Mouse (Mus musculus) MEL (cell line): ENCODE results near the gene Gabrr2. TPM values are rescaled to one million over a fixed set of nuclear protein-coding genes. Genes with fewer than 3 reads are reported as not detected.

ENCODE experiments used
- DNase-seq: peaks from one replicate; pipeline ENCODE4 v3.0.0; 2011; ENCODE audit warnings: low read depth, low spot score
- H3K27ac ChIP-seq: 2 replicates; pipeline ENCODE4 v1.5.1; 2012; ENCODE audit warnings: low read depth, mild to moderate bottlenecking, control low read depth, low read length, moderate library complexity; ENCODE audit not compliant: control insufficient read depth
- H3K27me3 ChIP-seq, 2 experiments: fragments of 150-350 bp in 1 of 2; sonication (generic) in 1 of 2; 2 replicates each; pipeline ENCODE4 v1.6.1; 2012; ENCODE audit warnings: low read length in 2 of 2, mild to moderate bottlenecking in 2 of 2, improper control_type of control experiment in 1 of 2, moderate library complexity in 1 of 2; ENCODE audit not compliant: insufficient read depth in 2 of 2, control insufficient read depth in 1 of 2
- H3K36me3 ChIP-seq, 2 experiments: 2 replicates each; pipeline ENCODE4 v1.6.1; 2012 to 2014; ENCODE audit warnings: low read length in 2 of 2, improper control_type of control experiment in 1 of 2, inconsistent platforms in 1 of 2, mild to moderate bottlenecking in 1 of 2; ENCODE audit not compliant: insufficient read depth in 2 of 2, control insufficient read depth in 1 of 2
- H3K4me1 ChIP-seq, 2 experiments: fragments of 150-350 bp in 1 of 2; sonication (generic) in 1 of 2; 2 replicates each; pipeline ENCODE4 v1.6.1; 2012; ENCODE audit warnings: low read length in 2 of 2, improper control_type of control experiment in 1 of 2, mild to moderate bottlenecking in 1 of 2; ENCODE audit not compliant: insufficient read depth in 2 of 2, control insufficient read depth in 1 of 2
- H3K4me3 ChIP-seq, 2 experiments: fragments of 150-350 bp in 1 of 2; sonication (generic) in 1 of 2; 2 replicates each; pipeline ENCODE4 v1.5.1; 2012; ENCODE audit warnings: low read depth in 2 of 2, low read length in 2 of 2, mild to moderate bottlenecking in 2 of 2, moderate library complexity in 2 of 2, control low read depth in 1 of 2, improper control_type of control experiment in 1 of 2; ENCODE audit not compliant: control insufficient read depth in 1 of 2, insufficient read depth in 1 of 2
- H3K79me2 ChIP-seq: 2 replicates; pipeline ENCODE4 v1.6.1; 2012; ENCODE audit warnings: mild to moderate bottlenecking, low read length, moderate library complexity; ENCODE audit not compliant: control insufficient read depth, poor library complexity, insufficient read depth
- H3K9ac ChIP-seq: 2 replicates; pipeline ENCODE4 v1.6.1; 2012; ENCODE audit warnings: low read depth, mild to moderate bottlenecking, control low read depth, low read length, moderate library complexity; ENCODE audit not compliant: control insufficient read depth, poor library complexity, severe bottlenecking
- H3K9me3 ChIP-seq: fragments of 150-350 bp; sonication (generic); replicated peaks from 2 replicates; pipeline ENCODE4 v1.6.1; 2012; ENCODE audit warnings: mild to moderate bottlenecking, low read length, improper control_type of control experiment, moderate library complexity; ENCODE audit not compliant: insufficient read depth
- BHLHE40 ChIP-seq: IDR thresholded peaks from 2 replicates; pipeline ENCODE4 v1.6.1; 2012; ENCODE audit warnings: low read depth, mild to moderate bottlenecking, inconsistent platforms, low read length, improper control_type of control experiment, borderline replicate concordance
- CTCF ChIP-seq, 3 experiments: IDR thresholded peaks in 2 of 3; conservative IDR thresholded peaks in 1 of 3; 2 replicates each; pipeline ENCODE4 v1.5.1; 2011 to 2012; ENCODE audit warnings: low read length in 3 of 3, low read depth in 2 of 3, mild to moderate bottlenecking in 2 of 3, improper control_type of control experiment in 1 of 3, inconsistent platforms in 1 of 3, mixed read lengths in 1 of 3, moderate library complexity in 1 of 3; ENCODE audit not compliant: control insufficient read depth in 1 of 3, insufficient read depth in 1 of 3, poor library complexity in 1 of 3, severe bottlenecking in 1 of 3
- KAT2A ChIP-seq: conservative IDR thresholded peaks from 2 replicates; pipeline ENCODE4 v1.6.1; 2012; ENCODE audit warnings: low read depth, low read length, improper control_type of control experiment, inconsistent platforms
- MAZ ChIP-seq: IDR thresholded peaks from 2 replicates; pipeline ENCODE4 v1.6.1; 2012; ENCODE audit warnings: low read depth, mild to moderate bottlenecking, inconsistent platforms, low read length, improper control_type of control experiment
- MYB ChIP-seq: IDR thresholded peaks from 2 replicates; pipeline ENCODE4 v1.6.1; 2011; ENCODE audit warnings: mild to moderate bottlenecking, low read depth, low read length, improper control_type of control experiment
- NELFE ChIP-seq: IDR thresholded peaks from 2 replicates; pipeline ENCODE4 v1.6.1; 2011; ENCODE audit warnings: low read depth, low read length, improper control_type of control experiment
- NRF1 ChIP-seq: IDR thresholded peaks from 2 replicates; pipeline ENCODE4 v1.6.1; 2014; ENCODE audit warnings: low read depth, mild to moderate bottlenecking, inconsistent platforms, low read length, improper control_type of control experiment, moderate library complexity; ENCODE audit not compliant: poor library complexity, insufficient read depth, severe bottlenecking
- RAD21 ChIP-seq: IDR thresholded peaks from 2 replicates; pipeline ENCODE4 v1.6.1; 2011; ENCODE audit warnings: mild to moderate bottlenecking, low read depth, low read length, improper control_type of control experiment
- RCOR1 ChIP-seq: IDR thresholded peaks from 2 replicates; pipeline ENCODE4 v1.6.1; 2012; ENCODE audit warnings: low read depth, mild to moderate bottlenecking, inconsistent platforms, low read length, improper control_type of control experiment
- SMC3 ChIP-seq: IDR thresholded peaks from 2 replicates; pipeline ENCODE4 v1.6.1; 2011; ENCODE audit warnings: low read depth, low read length, improper control_type of control experiment
- TBP ChIP-seq: IDR thresholded peaks from 2 replicates; pipeline ENCODE4 v1.8.0; 2011; ENCODE audit warnings: low read depth, low read length, improper control_type of control experiment
- USF1 ChIP-seq: IDR thresholded peaks from 2 replicates; pipeline ENCODE4 v1.6.1; 2014; ENCODE audit warnings: low read depth, mild to moderate bottlenecking, inconsistent platforms, low read length, improper control_type of control experiment, moderate library complexity
- ZC3H11A ChIP-seq: IDR thresholded peaks from 2 replicates; pipeline ENCODE4 v1.6.1; 2012; ENCODE audit warnings: low read depth, mild to moderate bottlenecking, inconsistent platforms, low read length, improper control_type of control experiment
- ZKSCAN1 ChIP-seq: IDR thresholded peaks from 2 replicates; pipeline ENCODE4 v1.6.1; 2012; ENCODE audit warnings: low read depth, mild to moderate bottlenecking, inconsistent platforms, low read length, improper control_type of control experiment, moderate library complexity
- ZMIZ1 ChIP-seq: IDR thresholded peaks from 2 replicates; pipeline ENCODE4 v1.6.1; 2012; ENCODE audit warnings: low read depth, mild to moderate bottlenecking, inconsistent platforms, low read length, improper control_type of control experiment, moderate library complexity
- polyA plus RNA-seq, 2 experiments: library from polyadenylated mRNA; stranded (reverse) in 1 of 2; unstranded in 1 of 2; fragments of >175 nt in 1 of 2; fragments of >200 nt in 1 of 2; gene quantifications; 2 replicates each; pipeline versions ENCODE4 v1.2.1 to v1.2.4; 2012; ENCODE audit warnings: low replicate concordance in 2 of 2, low read depth in 1 of 2; ENCODE audit not compliant: insufficient read length in 2 of 2, insufficient read depth in 1 of 2, missing spikeins in 1 of 2
- total RNA-seq: library from RNA; depleted of rRNA; stranded (reverse); fragments of 300-350 nt; gene quantifications from 2 replicates; pipeline ENCODE4 v1.2.3, GENCODE M21; 2012; rRNA removed

The Gabrr2 gene
- total RNA-seq (0.12 TPM in 1 of 2 replicates, not detected in the other), polyA plus RNA-seq (under 1 TPM in 1 of 2 experiments, not detected in 1; 0.11 TPM)

- no peaks in the 10 kb centered on the region for H3K4me1 ChIP-seq
- no peaks in the 10 kb centered on the region for H3K36me3 ChIP-seq
- no peak for DNase-seq
- H3K9me3 ChIP-seq = no peaks in the 10 kb centered on the region
- H3K27me3 ChIP-seq = no peaks in the 10 kb centered on the region
- H3K27ac ChIP-seq = no peak within 1 kb of the TSS
- H3K4me3 ChIP-seq = no peak within 1 kb of the TSS
- H3K9ac ChIP-seq = no peak within 1 kb of the TSS
- no peaks in the 10 kb centered on the region for H3K79me2 ChIP-seq
- no peak for TF ChIP-seq ZMIZ1
- no peak for TF ChIP-seq RCOR1
- TF ChIP-seq USF1 = no peak
- no peak for TF ChIP-seq NRF1
- no peak for TF ChIP-seq MAZ
- TF ChIP-seq ZKSCAN1 = no peak
- TF ChIP-seq MYB = no peak
- no peak for TF ChIP-seq CTCF (IDR thresholded peaks at IDR 0.05 in 2 of 3, conservative IDR thresholded peaks at IDR 0.05 in 1 of 3; ENCODE audit: control insufficient read depth in 1 of 3, insufficient read depth in 1 of 3, low read depth in 2 of 3, low read length in 3 of 3, poor library complexity in 1 of 3, severe bottlenecking in 1 of 3)
- TF ChIP-seq KAT2A = no peak
- no peak for TF ChIP-seq NELFE
These were observed at the start of gene Gabrr2 for GRCm38 (mm10) chr4:33062981-33063380. Gene Gabrr2, plus strand, starts transcription at chr4:33062999.

- no peak overlapping the region for H3K4me3 ChIP-seq
- H3K4me1 ChIP-seq = no peaks in the 10 kb centered on the region
- DNase-seq = peak; percentile 88
- no peaks in the 10 kb centered on the region for H3K9me3 ChIP-seq
- no peak overlapping the region for H3K9ac ChIP-seq
- no peaks in the 10 kb centered on the region for H3K36me3 ChIP-seq
- H3K27me3 ChIP-seq = no peaks in the 10 kb centered on the region; a peak in 1 of 4 replicates
- TF ChIP-seq NELFE (no peak), TBP (no peak), SMC3 (peak; percentile 91), ZC3H11A (peak; percentile 82), USF1 (peak; percentile 42; the same call in 1 of the 2 replicates), CTCF (IDR thresholded peaks at IDR 0.05 in 2 of 3, conservative IDR thresholded peaks at IDR 0.05 in 1 of 3; ENCODE audit: control insufficient read depth in 1 of 3, insufficient read depth in 1 of 3, low read depth in 2 of 3, low read length in 3 of 3, poor library complexity in 1 of 3, severe bottlenecking in 1 of 3) (peak; percentile 93 to 98 (median 93)), RAD21 (peak; percentile 96), BHLHE40 (0 out of 2 replicates have a peak, but pooled peaks have one; percentile 41)
- no peak overlapping the region for H3K27ac ChIP-seq
- H3K79me2 ChIP-seq = no peaks in the 10 kb centered on the region
These were observed 44.3 kb upstream of the Gabrr2 start for GRCm38 (mm10) chr4:33018361-33018999.
